Mouse (Mus musculus): ENCODE data around the gene Ap1s1. TPM values are rescaled to one million over a fixed set of nuclear protein-coding genes. Genes with fewer than 3 reads are reported as not detected.

Ap1s1 gene
- polyA plus RNA-seq (2021; fragmentation: Nextera tagmentation) = 543 and 570 TPM in 2 replicates
- long read RNA-seq, experiment 1, transcript Ap1s1-201 (5 exons, 1,353 nt) = major isoform, 734 of 815 reads
- long read RNA-seq, experiment 1, transcript Ap1s1-205 (2 exons, 683 nt) = minor isoform, 11 of 815 reads
- long read RNA-seq, experiment 1, partial matches to known transcripts = 38 of 815 reads
- long read RNA-seq, experiment 1, other reads (novel, unspliced or antisense) = 28 of 815 reads
- long read RNA-seq, experiment 2, transcript Ap1s1-203 (4 exons, 483 nt) = minor isoform, 7 of 1,109 reads
- long read RNA-seq, experiment 2, transcript Ap1s1-201 (5 exons, 1,353 nt) = major isoform, 1,051 of 1,109 reads
- long read RNA-seq, experiment 2, partial matches to known transcripts = 25 of 1,109 reads
- long read RNA-seq, experiment 2, other reads (novel, unspliced or antisense) = 26 of 1,109 reads

DNA sequence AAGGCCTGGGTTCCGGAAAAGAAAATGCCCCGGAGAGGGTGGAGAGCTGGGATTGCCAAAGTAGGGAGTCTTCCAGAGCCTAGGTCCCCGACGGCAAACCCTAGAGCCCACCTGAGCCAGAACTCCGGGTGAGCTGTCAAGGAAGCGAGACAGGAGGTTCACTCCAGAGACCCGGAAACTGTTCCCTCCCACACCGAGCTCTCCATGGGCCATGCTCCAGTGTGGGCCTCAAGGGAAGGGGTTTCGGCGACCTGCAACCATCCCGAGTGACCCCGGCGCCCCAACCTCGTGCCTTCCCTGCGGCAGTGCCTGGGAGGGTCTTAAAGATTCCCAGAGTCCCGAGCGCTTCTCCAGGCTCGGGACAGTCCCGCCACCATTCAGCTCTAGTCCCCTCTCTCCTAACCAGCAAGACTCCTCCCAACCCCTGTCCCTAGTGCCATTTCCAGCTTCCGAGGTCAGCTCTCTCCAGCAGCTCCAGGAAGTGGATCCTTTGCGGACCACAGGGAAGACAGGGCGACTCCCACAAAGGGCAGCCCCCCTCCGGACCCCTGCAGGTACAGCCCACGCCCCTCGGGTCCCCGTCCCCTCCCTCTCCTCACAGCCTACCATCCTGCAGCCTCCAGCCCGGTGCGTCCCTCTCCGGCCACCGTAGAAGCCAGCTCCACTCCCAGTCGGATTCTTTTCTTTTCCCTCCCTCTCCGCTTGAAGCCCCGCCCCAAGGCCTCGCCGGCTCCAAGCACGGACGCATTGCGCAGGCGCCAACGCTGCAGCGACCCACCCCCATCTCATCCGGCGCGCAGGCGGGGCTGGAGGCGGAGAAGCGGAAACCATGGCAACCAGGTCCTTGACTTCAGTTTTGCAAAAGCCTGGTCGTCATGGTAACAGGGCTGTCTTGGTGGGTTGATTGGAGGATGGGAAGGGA, at the start of gene Ap1s1:
Gene Ap1s1 (minus strand): TSS at position 734 of the 922 bp plus-strand sequence.

DNA sequence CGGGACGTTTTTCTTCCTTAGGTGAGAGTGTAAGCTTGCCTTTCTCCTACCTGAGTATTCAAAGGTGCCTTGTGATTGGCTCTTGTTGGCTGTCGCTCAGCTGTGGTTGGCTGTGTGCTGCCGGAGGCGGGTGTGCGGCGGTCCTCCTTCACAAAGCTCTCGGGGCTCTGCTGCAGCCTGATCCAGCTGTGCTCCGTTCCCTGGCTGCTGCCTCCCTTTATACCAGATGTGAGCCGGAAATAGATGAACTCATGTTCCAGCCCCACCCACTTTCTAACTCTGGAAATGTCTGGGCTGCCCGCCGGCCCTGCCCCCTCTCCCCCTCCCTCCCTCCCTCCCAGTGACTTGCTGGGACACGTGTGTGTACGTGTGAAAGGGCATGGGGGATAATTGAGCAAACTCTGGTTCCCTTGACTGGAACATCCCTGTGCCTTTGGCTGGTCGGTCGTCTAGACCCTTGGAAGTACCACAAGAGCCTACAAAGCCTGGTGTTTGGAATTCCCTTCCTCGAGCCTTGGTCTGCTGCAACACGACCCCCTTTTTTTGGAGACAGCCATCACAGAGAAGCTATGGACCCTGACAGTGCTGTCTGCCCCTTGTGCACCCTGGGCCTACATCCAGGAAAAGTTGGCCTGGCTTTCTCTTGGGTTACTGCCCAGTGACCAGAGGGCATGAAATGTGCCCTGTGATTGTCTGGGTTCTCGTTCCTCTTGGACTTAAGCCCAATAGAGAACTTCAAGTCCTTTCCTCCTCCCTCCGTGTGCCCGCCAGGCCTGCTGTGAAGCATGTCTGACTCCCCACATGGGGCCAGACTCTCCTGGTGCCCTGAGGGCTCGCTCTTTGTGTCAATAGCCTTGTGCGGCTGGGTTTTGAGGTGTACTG, 26.4 kb upstream of the Ap1s1 start, which contains the start of gene Serpine1:
Gene Serpine1 (minus strand): TSS at position 190 of the 882 bp plus-strand sequence.

DNA sequence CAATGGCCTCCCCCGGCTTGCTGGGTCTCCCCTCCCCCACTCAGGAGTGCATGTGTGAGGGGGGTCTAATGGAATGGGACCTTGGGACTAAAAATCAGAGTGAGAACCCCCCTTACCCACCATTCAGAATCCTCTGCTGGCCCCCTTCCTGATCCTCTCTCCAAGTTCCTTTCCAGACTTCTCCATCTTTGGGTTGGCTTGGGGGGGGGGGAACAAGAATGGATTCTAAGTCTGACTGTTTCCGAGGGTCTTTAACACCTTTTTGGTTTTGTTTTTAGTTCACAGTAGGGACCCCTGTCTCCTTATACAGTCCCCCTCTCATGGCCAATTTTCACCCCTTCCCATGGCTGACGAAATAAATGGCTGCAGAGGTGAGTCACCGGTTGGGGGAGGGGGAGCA, 19.8 kb downstream of the Ap1s1 start, which contains the start of gene Vgf:
Gene Vgf (plus strand): TSS at position 301 of the 400 bp plus-strand sequence.

DNA sequence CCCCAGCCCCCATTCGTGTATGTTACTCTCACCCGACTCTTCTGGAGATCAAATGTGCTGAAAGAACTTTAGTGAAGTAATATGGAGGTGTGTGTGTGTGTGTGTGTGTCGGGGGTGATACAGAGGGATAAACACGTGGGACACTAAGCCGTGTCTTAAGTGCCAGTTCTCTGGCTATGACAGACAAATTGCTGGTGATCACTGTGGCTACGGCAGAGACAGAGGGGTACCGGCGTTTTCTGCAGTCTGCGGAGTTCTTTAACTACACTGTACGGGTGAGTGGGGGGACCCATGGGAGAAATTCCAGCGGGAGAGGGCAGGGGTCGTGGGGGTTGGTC, 58.0 kb downstream of the Ap1s1 start, which contains the start of gene Znhit1:
Gene Znhit1 (minus strand): TSS at position 88 of the 338 bp plus-strand sequence.

DNA sequence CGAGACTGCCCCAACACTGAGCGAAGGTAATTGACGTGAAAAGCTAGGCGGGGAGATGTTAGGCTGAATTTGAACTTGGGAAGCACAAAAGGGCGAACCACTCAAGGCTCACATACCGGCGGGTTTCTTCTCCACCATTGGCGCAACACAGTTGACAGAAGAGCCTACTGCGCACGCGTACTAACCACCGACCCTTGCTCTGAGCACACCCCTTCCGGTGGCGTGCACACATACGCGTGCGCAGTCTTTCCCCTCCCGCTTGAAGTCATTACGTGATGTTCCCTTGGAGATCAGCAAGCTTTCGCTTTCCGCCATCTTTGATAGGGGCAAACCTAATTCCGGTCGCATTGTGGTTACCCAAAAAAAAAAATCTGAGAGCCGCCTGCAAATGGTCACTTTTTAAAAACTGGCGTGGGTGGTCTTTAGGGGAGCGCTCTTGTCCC, 59.2 kb downstream of the Ap1s1 start, which contains the start of gene Plod3:
Gene Plod3 (plus strand): TSS at position 325 of the 443 bp plus-strand sequence.

Small RNA genes lying within 50 kb of the gene (microRNA-seq; reads per million reads assigned to microRNA genes)
- gene Mir702 = 410 reads per million, percentile 73 among the genes with 10 or more reads in this experiment

Other genes with a start within 250 kb of the Ap1s1 start
- gene Col26a1, start 162.9 kb downstream of the Ap1s1 start, polyA plus RNA-seq (2021; fragmentation: Nextera tagmentation) = 0.24 and 0.30 TPM in 2 replicates
- 87.2 and 103 TPM in 2 replicates for gene Ift22, start 138.0 kb downstream of the Ap1s1 start, polyA plus RNA-seq (2021; fragmentation: Nextera tagmentation)
- 555 and 578 TPM in 2 replicates for gene Fis1, start 92.9 kb downstream of the Ap1s1 start, polyA plus RNA-seq (2021; fragmentation: Nextera tagmentation)
- not detected in 2 replicates for gene Cldn15, start 79.5 kb downstream of the Ap1s1 start, polyA plus RNA-seq (2021; fragmentation: Nextera tagmentation)
- 19.9 and 21.9 TPM in 2 replicates for gene Plod3, start 59.1 kb downstream of the Ap1s1 start, polyA plus RNA-seq (2021; fragmentation: Nextera tagmentation)
- gene Znhit1, start 58.1 kb downstream of the Ap1s1 start, polyA plus RNA-seq (2021; fragmentation: Nextera tagmentation) = 203 and 207 TPM in 2 replicates
- 13.6 and 22.1 TPM in 2 replicates for gene Vgf, start 19.7 kb downstream of the Ap1s1 start, polyA plus RNA-seq (2021; fragmentation: Nextera tagmentation)
- not detected in 2 replicates for gene Serpine1, start 26.1 kb upstream of the Ap1s1 start, polyA plus RNA-seq (2021; fragmentation: Nextera tagmentation)
- 1.9 and 2.0 TPM in 2 replicates for gene Trim56, start 70.1 kb upstream of the Ap1s1 start, polyA plus RNA-seq (2021; fragmentation: Nextera tagmentation)
- not detected in 2 replicates for gene Muc3, start 103.2 kb upstream of the Ap1s1 start, polyA plus RNA-seq (2021; fragmentation: Nextera tagmentation)
- 0.21 and 0.26 TPM in 2 replicates for gene Muc3a, start 166.3 kb upstream of the Ap1s1 start, polyA plus RNA-seq (2021; fragmentation: Nextera tagmentation)
- gene Ache, start 241.4 kb upstream of the Ap1s1 start, polyA plus RNA-seq (2021; fragmentation: Nextera tagmentation) = 38.1 and 39.5 TPM in 2 replicates
- 13.6 and 13.9 TPM in 2 replicates for gene Ufsp1, start 248.5 kb upstream of the Ap1s1 start, polyA plus RNA-seq (2021; fragmentation: Nextera tagmentation)